Mouse (Mus musculus) embryonic facial prominence, embryonic 12.5 days (tissue): Measurements from ENCODE around the gene Itga2b. TPM values are rescaled to one million over a fixed set of nuclear protein-coding genes. Genes with fewer than 3 reads are reported as not detected.

ENCODE experiments used
- ATAC-seq: fragments of 200-750 bp; cut with Nextera tagmentation; 2 replicates; pipeline ENCODE4 v1.8.0; 2017; ENCODE audit not compliant: insufficient number of reproducible peaks, insufficient read depth, low FRiP score, low TSS enrichment
- H3K27ac ChIP-seq: fragments of 300-500 bp; sonication (generic); 2 replicates; pipeline ENCODE4 v1.5.1; 2016; ENCODE audit warnings: mild to moderate bottlenecking
- H3K27me3 ChIP-seq: fragments of 300-500 bp; sonication (generic); 2 replicates; pipeline ENCODE4 v1.6.1; 2016; ENCODE audit warnings: mild to moderate bottlenecking, moderate library complexity
- H3K36me3 ChIP-seq: fragments of 300-500 bp; sonication (generic); 2 replicates; pipeline ENCODE4 v1.6.1; 2016; ENCODE audit warnings: mild to moderate bottlenecking
- H3K4me1 ChIP-seq: fragments of 300-500 bp; sonication (generic); 2 replicates; pipeline ENCODE4 v1.6.1; 2016
- H3K4me2 ChIP-seq: fragments of 300-500 bp; sonication (generic); replicated peaks from 2 replicates; pipeline ENCODE4 v1.6.1; 2016; ENCODE audit warnings: mild to moderate bottlenecking, moderate library complexity
- H3K4me3 ChIP-seq: fragments of 300-500 bp; sonication (generic); 2 replicates; pipeline ENCODE4 v1.5.1; 2016; ENCODE audit warnings: mild to moderate bottlenecking
- H3K9ac ChIP-seq: fragments of 300-500 bp; sonication (generic); 2 replicates; pipeline ENCODE4 v1.6.1; 2016; ENCODE audit warnings: mild to moderate bottlenecking, moderate library complexity
- H3K9me3 ChIP-seq: fragments of 300-500 bp; sonication (generic); 2 replicates; pipeline ENCODE4 v1.6.1; 2016; ENCODE audit warnings: mild to moderate bottlenecking, moderate library complexity
- WGBS: fragments of 180-500 bp; shearing (Covaris S2); methylation state at CpG from one replicate; pipeline ENCODE4 v1.1.7; 2016; 5-methylcytosine and 5-hydroxymethylcytosine counted together
- polyA plus RNA-seq: library from polyadenylated mRNA; unstranded; fragments of >200 nt; fragmentation: Nextera tagmentation; extraction: Ambion mirVana; gene quantifications from 2 replicates; pipeline ENCODE4 v1.2.1, GENCODE M21; 2016

Itga2b gene
- polyA plus RNA-seq, 1 experiment from 2014 or later = 8.3 TPM

DNA sequence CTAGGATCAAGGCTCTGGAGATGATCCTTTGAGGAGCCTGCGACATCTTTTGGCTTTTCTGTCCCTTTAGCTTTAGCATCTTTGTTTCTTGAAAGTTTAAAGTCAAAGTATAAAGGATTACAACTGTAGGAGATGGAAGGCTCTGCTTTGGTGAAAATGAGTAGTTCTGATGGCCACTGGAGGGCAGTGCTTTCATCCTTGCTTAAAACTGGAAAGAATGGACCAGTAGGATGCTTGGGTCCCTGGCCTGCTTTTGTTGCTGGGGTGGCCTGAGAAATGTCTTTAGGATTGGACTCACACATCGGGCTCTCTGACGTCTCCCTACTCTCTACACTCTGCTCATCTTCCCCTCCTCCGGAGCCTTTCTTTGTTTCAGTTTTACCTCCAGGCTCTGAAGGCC lies 11.0 kb upstream of the Itga2b start:
- 87% methylated on average over 4 of the region's 4 CpGs for WGBS
- ATAC-seq = no peak
- no peaks in the 10 kb centered on the region for H3K4me1 ChIP-seq

DNA sequence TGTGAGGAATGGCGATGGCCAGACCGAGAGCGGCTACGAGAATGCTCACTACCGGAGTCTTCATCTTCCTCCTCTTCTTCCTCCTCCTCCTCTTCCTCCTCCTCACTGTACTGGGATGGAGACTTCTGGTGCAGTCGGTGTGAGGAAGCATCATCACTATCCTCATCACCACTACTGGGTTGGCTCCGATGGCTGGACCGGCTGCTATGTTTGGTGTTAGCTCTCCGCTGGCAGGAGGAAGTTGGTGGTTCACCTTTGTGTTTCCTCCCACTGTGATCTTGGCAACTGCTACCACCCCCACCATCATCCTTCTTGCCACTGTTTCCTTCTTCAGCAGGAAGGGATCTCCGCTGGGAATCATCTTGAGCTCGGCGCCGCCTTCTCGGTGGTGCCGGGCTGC lies 10.2 kb upstream of the Itga2b start:
- WGBS = 99% methylated on average over 15 of the region's 15 CpGs
- Histone ChIP-seq H3K36me3 (peaks cover 71% of the 10 kb centered on the region), H3K4me2 (no peak overlapping the region), H3K4me1 (no peaks in the 10 kb centered on the region), H3K9ac (no peak overlapping the region), H3K27me3 (no peaks in the 10 kb centered on the region), H3K9me3 (no peaks in the 10 kb centered on the region), H3K4me3 (no peak overlapping the region), H3K27ac (no peak overlapping the region)
- ATAC-seq = no peak

More for the DNA sequence above, 11.0 kb upstream of the Itga2b start:
- H3K4me2 ChIP-seq = no peak overlapping the region
- H3K27ac ChIP-seq = no peak overlapping the region
- H3K4me3 ChIP-seq = no peak overlapping the region
- no peak overlapping the region for H3K9ac ChIP-seq
- no peaks in the 10 kb centered on the region for H3K9me3 ChIP-seq
- no peaks in the 10 kb centered on the region for H3K27me3 ChIP-seq
- H3K36me3 ChIP-seq = peaks cover 77% of the 10 kb centered on the region

DNA sequence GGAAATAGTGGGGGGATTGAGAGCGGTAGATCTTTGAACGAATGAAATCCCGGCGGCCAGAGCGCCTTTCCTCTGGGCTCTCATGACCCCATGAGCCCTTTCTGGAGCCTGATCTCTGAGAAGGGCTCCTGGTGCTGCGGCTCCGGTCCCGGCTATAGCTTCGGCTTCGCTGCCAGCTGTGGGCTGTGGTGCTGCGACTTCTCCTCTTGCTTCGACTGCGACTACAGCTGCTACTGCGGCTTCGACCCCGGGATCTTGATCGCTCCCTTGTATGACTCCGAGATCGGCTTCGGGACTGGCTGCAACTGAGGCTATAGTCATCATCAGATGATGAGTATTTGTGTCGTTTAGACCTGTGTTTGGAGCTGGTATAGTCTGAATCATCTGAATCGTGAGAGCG lies 9.7 kb upstream of the Itga2b start:
- H3K9me3 ChIP-seq = no peaks in the 10 kb centered on the region
- H3K27ac ChIP-seq = no peak overlapping the region
- no peak overlapping the region for H3K4me2 ChIP-seq
- no peak for ATAC-seq
- H3K36me3 ChIP-seq = peaks cover 67% of the 10 kb centered on the region
- H3K27me3 ChIP-seq = no peaks in the 10 kb centered on the region
- H3K4me3 ChIP-seq = no peak overlapping the region
- H3K4me1 ChIP-seq = no peaks in the 10 kb centered on the region
- no peak overlapping the region for H3K9ac ChIP-seq
- WGBS = 96% methylated on average over 23 of the region's 23 CpGs

- Histone ChIP-seq H3K36me3 (peaks cover 61% of the 10 kb centered on the region), H3K9ac (no peak overlapping the region), H3K27ac (no peak overlapping the region), H3K9me3 (no peaks in the 10 kb centered on the region), H3K4me2 (no peak overlapping the region), H3K27me3 (no peaks in the 10 kb centered on the region), H3K4me1 (no peaks in the 10 kb centered on the region), H3K4me3 (no peak overlapping the region)
- WGBS = 89% methylated on average over 3 of the region's 3 CpGs
- no peak for ATAC-seq
Measured at GRCm38 (mm10) chr11:102478671-102479070, 8.7 kb upstream of the Itga2b start.

GRCm38 (mm10) chr11:102475027-102475426 lies 5.1 kb upstream of the Itga2b start:
- 90% methylated on average over 3 of the region's 3 CpGs for whole genome bisulfite sequencing
- H3K4me2 ChIP-seq = no peak overlapping the region

DNA sequence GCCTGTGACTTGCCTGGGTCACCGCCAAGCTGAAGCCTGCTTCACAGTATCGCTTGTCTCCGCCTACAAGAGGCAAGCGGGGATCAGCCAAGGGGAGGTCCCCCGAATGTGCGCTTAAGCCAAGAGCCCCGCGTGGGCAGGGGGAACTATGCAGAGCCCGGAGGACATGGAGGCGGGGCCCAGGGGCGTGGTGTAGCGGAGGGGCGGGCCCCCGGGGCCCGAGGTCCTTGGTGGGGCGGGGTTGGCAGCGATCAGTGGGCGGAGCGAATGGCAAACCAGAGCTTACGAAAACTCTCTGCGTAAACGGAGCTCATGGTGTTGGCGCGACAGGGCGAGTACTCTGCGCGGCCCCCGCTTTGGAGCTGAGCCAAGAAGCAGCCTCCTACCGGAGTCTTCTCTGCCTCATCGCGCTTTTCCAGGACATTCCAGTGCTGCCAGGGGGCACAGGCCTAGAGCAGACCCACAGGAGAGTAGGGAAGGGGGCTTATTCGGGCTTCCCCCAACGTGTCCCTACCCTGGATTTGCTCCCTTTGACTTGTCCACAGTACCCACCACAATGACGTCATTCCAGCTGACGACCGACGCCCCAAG lies 2.8 kb downstream of the Itga2b start:
- Histone ChIP-seq H3K9me3 (no peaks in the 10 kb centered on the region), H3K4me1 (peaks cover 15% of the 10 kb centered on the region), H3K9ac (peak overlapping the region; percentile 11), H3K27ac (peak overlapping the region; percentile 12), H3K4me2 (peak overlapping the region; percentile 75), H3K36me3 (no peaks in the 10 kb centered on the region), H3K27me3 (no peaks in the 10 kb centered on the region), H3K4me3 (peak overlapping the region; percentile 37)
- WGBS = 1% methylated on average over 37 of the region's 37 CpGs
- ATAC-seq = peak; percentile 88

More at GRCm38 (mm10) chr11:102475027-102475426, 5.1 kb upstream of the Itga2b start:
- no peaks in the 10 kb centered on the region for H3K9me3 ChIP-seq
- no peak for ATAC-seq
- peaks cover 32% of the 10 kb centered on the region for H3K36me3 ChIP-seq
- H3K4me3 ChIP-seq = no peak overlapping the region
- H3K9ac ChIP-seq = no peak overlapping the region
- H3K27me3 ChIP-seq = no peaks in the 10 kb centered on the region
- H3K27ac ChIP-seq = no peak overlapping the region
- no peaks in the 10 kb centered on the region for H3K4me1 ChIP-seq

- Histone ChIP-seq H3K4me2 (peak overlapping the region; percentile 30), H3K4me1 (peaks cover 15% of the 10 kb centered on the region), H3K9ac (no peak overlapping the region), H3K27me3 (no peaks in the 10 kb centered on the region), H3K27ac (no peak overlapping the region), H3K36me3 (no peaks in the 10 kb centered on the region), H3K9me3 (no peaks in the 10 kb centered on the region), H3K4me3 (0 out of 2 replicates have a peak overlapping the region, but pooled peaks have one; percentile 4)
- no peak for ATAC-seq
- 6% methylated on average over 26 of the region's 26 CpGs for WGBS
Measured at GRCm38 (mm10) chr11:102465713-102466436, 4.0 kb downstream of the Itga2b start.

DNA sequence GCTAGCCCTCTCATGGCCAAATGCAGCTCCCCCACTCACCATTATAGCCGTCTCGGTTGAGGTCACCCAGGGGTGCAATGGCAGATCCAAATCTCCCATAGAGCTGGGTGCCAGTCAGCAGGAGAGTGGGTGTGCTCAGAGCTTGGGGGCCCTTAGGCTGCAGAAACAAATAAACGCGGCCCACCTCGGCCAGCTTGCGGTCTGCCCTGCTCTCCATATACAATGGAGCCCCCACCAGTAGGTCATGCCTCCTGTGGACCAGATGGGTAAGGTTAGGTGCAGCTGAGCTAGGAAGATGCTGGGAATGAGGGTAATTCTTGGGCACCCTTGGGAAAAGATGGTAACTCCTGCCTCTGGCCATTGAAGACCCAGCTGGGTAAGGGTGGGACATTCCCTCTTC lies 5.0 kb downstream of the Itga2b start:
- Histone ChIP-seq H3K9me3 (no peaks in the 10 kb centered on the region), H3K36me3 (no peaks in the 10 kb centered on the region), H3K27ac (no peak overlapping the region), H3K27me3 (no peaks in the 10 kb centered on the region), H3K4me3 (no peak overlapping the region), H3K4me2 (no peak overlapping the region), H3K4me1 (peaks cover 15% of the 10 kb centered on the region), H3K9ac (no peak overlapping the region)
- 97% methylated on average over 6 of the region's 6 CpGs for WGBS
- no peak for ATAC-seq

- WGBS = 74% methylated on average over 3 of the region's 3 CpGs
- H3K4me1 ChIP-seq = peaks cover 6% of the 10 kb centered on the region; the same call in 1 of the 2 replicates
- H3K9me3 ChIP-seq = no peaks in the 10 kb centered on the region
- no peaks in the 10 kb centered on the region for H3K36me3 ChIP-seq
- no peak overlapping the region for H3K4me3 ChIP-seq
- H3K4me2 ChIP-seq = no peak overlapping the region
- no peak for ATAC-seq
- H3K9ac ChIP-seq = no peak overlapping the region
- peaks cover 7% of the 10 kb centered on the region; the same call in 1 of the 2 replicates for H3K27me3 ChIP-seq
- no peak overlapping the region for H3K27ac ChIP-seq
Measured at GRCm38 (mm10) chr11:102461764-102462163, 8.2 kb downstream of the Itga2b start.

DNA sequence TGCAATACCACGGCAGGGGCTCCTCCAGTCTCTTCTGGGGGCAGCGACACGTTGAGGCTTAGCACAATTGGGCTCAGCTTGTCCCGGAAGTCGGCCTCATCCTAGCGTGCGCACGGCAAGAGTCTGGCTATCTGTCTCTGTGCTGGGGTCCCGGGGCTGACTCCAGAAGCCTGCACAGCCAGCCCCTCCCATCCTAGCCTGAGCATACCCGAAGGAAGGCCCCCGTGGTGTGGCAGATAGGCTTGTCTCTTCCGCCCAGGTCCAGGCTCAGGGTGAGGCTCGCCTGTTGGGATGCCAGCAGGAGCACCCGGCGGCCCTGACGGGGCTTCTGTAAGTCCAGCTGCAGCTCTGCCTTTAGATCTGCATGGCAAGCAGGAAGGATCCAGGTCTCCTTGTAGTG lies 9.4 kb downstream of the Itga2b start:
- ATAC-seq = no peak
- Histone ChIP-seq H3K4me2 (no peak overlapping the region), H3K4me1 (peaks cover 11% of the 10 kb centered on the region), H3K9me3 (no peaks in the 10 kb centered on the region), H3K27ac (no peak overlapping the region), H3K27me3 (peaks cover 10% of the 10 kb centered on the region; the same call in 1 of the 2 replicates), H3K36me3 (no peaks in the 10 kb centered on the region), H3K9ac (peak overlapping the region; percentile 1; the same call in 1 of the 2 replicates), H3K4me3 (no peak overlapping the region)
- 58% methylated on average over 16 of the region's 16 CpGs for WGBS

DNA sequence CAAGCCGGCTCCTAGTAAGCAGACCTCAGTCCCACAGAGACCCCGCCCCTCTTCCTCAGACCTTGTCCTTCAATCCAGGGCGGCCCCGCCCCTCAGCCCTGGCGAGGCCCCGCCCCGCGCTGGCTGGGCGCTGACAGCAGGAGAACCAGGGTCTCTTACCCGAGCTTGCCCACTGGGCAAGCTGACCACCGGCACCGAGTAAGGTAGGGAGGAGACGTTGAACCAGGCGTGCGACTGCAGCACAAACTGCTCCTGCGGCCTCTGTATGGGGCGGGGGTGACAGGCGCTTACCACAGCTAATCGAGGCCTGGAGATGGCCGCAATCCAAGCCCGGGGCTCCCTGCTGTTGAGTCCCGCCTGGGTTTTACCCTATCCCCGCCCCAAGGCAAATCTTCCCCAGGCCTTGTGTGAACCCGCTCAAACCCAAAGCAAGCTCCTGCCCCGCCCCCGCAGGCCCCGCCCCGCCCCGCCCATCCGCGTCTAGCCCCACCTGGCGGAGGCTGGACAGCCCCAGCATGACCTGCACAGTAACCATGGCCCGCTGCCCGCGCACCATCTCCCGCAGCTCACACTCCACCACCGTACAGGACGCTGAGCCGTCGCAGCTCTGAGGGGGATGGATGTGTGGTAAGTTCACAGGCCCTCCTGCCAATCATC lies 14.1 kb downstream of the Itga2b start:
- no peaks in the 10 kb centered on the region for H3K36me3 ChIP-seq
- H3K4me3 ChIP-seq = peak overlapping the region; percentile 54
- peaks cover 19% of the 10 kb centered on the region for H3K4me1 ChIP-seq
- no peaks in the 10 kb centered on the region for H3K9me3 ChIP-seq
- peaks cover 27% of the 10 kb centered on the region for H3K27me3 ChIP-seq
- H3K27ac ChIP-seq = 0 out of 2 replicates have a peak overlapping the region, but pooled peaks have one; percentile 65
- WGBS = under 1% methylated on average over 39 of the region's 40 CpGs
- ATAC-seq = peak; percentile 74
- H3K4me2 ChIP-seq = peak overlapping the region; percentile 94
- H3K9ac ChIP-seq = peak overlapping the region; percentile 60

DNA sequence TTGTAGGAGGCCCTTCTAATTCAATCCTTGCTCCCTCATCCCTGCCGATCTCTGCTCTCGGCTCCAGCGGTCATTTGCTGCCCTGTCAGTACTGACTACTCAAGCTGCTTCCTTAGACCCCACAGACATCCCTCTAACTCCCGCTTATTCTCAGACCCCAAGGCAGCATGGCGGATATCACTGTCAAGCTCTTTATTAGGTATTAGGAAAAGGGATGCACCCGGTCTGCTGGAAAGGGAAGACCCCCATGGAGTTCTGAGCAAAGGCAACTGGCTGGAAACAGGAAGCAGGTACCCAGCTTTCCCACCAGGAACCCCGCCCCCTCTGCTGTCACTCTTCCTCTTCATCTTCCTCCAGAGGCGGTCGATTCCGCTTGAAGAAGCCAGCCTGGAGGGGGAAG lies 16.8 kb downstream of the Itga2b start:
- 16% methylated on average over 10 of the region's 10 CpGs for WGBS
- Histone ChIP-seq H3K4me3 (no peak overlapping the region), H3K27ac (no peak overlapping the region), H3K36me3 (no peaks in the 10 kb centered on the region), H3K4me2 (no peak overlapping the region), H3K9ac (no peak overlapping the region), H3K4me1 (peaks cover 29% of the 10 kb centered on the region), H3K27me3 (peaks cover 35% of the 10 kb centered on the region), H3K9me3 (no peaks in the 10 kb centered on the region)
- no peak for ATAC-seq
